Mouse (Mus musculus): Measurements from ENCODE around the gene Ptpro.
"Not testable (repeated sequence)": the region's sequence is repeated elsewhere in the genome, so short reads cannot be mapped to it uniquely, and the experiment has no call there.

- TF ChIP-seq CTCF, POLR2A (IDR thresholded peaks at IDR 0.05; ENCODE audit: insufficient read depth, low read depth, low read length): not testable (repeated sequence)
Measured at GRCm38 (mm10) chr6:137446116-137446515, 194.0 kb downstream of the Ptpro start.
